Mouse (Mus musculus) cerebellum, postnatal 10 days (tissue): Measurements from ENCODE around the gene Zmpste24.
"Not testable (repeated sequence)": the region's sequence is repeated elsewhere in the genome, so short reads cannot be mapped to it uniquely, and the experiment has no call there.

Experiments used
- DNase-seq, 2 experiments: peaks; one replicate each; pipeline ENCODE4 v3.0.0; 2021; ENCODE audit warnings: mixed read lengths in 2 of 2

The Zmpste24 gene

GRCm38 (mm10) chr4:121097650-121098378 is at the start of gene Zmpste24:
Gene Zmpste24 (minus strand): TSS chr4:121098241.
- DNase-seq = peak; percentile 92 to 93

DNA sequence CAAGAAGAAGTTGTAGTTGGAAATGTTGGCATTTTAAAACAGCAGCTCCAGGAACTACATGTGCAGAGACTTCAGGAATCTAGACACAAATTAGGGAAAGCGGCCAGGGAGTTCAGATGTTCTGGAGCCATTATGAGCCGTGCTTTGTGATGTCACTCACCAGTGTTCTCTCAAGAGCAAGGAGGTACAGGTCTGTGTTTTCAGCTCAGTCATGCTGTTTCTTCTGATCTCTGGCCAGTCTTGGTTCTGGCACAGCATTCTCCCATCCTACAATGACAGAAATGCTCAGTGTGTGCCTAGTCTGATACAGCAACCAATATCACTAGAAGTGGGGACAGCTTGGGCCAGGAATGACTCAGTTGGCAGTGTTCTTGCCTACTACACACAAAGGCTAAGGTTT is 11.1 kb upstream of the Zmpste24 start, which contains the start of gene Tmco2:
Tmco2 (minus strand) TSS at position 101 of the 400 bp plus-strand sequence.
- DNase-seq = no peak

GRCm38 (mm10) chr4:121103304-121103703 is 5.3 kb upstream of the Zmpste24 start:
- DNase-seq = no peak

- no peak for DNase-seq
Measured at GRCm38 (mm10) chr4:121090211-121090610, 7.8 kb downstream of the Zmpste24 start.

DNA sequence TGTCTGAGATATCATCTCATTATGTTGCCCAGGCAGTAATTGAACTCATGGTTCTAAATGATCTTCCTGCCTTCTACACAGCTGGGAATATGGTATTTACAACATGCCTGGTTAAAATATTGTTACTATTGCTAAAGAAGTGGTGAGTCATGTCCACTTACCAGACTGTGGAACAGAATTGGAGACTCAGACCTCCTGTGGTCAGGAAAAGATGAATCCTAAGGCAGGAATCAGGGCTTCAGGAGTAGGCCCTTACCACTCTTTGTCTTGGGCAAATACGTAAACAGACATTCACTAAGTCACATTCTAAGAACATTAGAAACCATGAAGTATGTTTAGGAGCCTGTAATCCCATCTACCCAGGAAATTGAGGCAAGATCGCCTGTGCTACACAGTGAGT is 9.3 kb downstream of the Zmpste24 start:
- DNase-seq = no peak

GRCm38 (mm10) chr4:121084506-121084905 is 13.5 kb downstream of the Zmpste24 start:
- DNase-seq = no peak

GRCm38 (mm10) chr4:121080395-121080794 is 17.6 kb downstream of the Zmpste24 start:
- DNase-seq = no peak

DNA sequence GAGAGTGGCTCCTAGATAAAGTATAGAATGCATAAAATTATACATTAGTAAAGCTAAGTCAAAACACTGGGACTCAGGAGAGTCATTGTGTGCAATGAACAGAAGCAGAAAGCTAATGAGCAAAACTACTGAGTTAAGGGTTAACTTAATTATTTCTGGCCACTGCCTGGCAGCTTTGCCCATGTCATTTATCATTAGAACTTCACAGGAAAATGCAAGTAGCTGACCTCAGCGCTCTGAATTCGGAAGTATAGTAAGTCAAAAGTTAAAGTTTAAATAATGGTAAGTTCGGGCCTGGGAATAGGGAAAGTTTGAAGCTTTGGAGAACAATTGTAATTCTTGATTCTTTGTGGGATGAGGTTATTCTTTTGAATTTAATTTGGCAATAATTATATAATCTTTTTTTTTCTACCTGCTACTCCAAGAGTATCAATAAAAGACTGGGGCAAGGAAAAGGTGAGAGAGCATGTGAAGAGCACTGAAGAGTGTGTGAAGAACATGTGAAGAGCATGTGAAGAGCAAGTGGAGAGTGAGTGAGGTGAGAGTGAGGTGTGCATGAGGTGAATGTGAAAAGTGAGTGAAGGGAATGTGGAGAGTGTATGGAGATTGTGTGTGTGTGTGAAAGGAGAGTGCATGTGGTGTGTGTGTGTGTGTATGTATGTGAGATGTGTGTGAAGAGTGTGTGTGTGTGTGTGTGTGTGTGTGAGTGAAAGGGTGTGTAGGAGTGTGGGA is 20.0 kb downstream of the Zmpste24 start:
- DNase-seq = no peak

GRCm38 (mm10) chr4:121074250-121074649 is 23.8 kb downstream of the Zmpste24 start:
- no peak for DNase-seq

- no peak for DNase-seq
Measured at GRCm38 (mm10) chr4:121065336-121065735, 32.7 kb downstream of the Zmpste24 start.

- not testable (repeated sequence) for DNase-seq
Measured at GRCm38 (mm10) chr4:121059218-121059617, 38.8 kb downstream of the Zmpste24 start.

GRCm38 (mm10) chr4:121057032-121057431 is 41.0 kb downstream of the Zmpste24 start:
- DNase-seq = peak in 1 of 2 experiments; percentile 36

DNA sequence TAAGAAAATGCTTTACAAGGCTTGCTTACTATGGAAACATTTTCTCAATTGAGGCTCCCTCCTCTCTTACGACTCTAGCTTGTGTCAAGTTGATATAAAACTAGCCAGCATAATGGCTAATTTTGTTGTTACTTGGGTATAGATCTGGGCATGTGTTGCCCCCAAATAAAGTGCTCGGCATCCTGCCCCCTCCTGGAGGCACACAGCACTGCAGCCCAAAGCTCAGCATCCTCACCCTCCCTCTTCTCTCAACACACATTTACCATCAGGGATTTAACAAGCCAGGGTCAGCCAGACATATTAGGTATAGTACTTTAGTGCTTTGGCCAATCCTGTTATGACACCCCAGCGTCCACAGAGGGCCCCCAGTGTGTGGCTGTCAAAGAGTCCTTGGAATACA is 41.7 kb downstream of the Zmpste24 start:
- DNase-seq = peak; percentile 58 to 63

- peak; percentile 41 to 43 for DNase-seq
Measured at GRCm38 (mm10) chr4:121052454-121053323, 45.4 kb downstream of the Zmpste24 start.

DNA sequence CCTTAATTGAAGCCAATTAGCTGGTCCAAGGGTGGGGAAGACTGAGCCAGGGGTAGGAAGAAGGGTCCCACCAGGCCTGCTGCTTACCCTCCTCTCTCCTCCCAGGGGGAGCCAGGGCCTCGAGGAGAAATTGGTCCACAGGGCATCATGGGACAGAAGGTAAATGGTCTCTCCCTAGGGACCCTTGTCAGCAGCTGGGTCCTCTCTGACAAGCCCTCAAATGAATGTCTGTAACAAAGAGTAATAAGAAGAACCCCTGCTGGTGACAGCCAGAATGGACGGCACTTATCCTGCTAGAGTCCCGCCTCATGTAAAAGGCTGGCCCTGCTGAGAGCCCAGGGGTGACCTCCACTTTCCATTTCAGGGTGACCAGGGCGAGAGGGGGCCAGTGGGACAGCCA is 46.2 kb downstream of the Zmpste24 start:
- DNase-seq = no peak

GRCm38 (mm10) chr4:121042946-121043345 is 55.1 kb downstream of the Zmpste24 start:
- DNase-seq = no peak

DNA sequence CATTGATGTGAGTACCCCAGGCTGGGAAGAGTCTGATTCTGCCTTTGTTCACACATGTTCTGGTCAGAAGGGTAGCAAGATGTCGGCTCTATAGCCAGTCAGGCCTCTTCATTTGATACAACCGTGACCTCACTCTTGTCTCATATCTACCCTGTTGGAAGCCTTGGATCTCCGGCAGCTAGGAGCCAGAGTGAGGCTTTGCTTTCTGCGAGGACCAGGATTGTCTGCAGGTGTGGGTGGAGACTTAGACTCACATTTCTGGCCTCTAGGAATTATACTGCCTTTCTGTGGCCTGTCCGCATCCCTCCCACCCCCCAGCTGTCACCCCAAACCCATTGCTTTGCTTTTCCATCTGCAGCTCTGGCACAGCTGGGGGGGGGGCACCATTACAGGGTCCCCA is 55.6 kb downstream of the Zmpste24 start:
- DNase-seq = no peak

GRCm38 (mm10) chr4:121040897-121041671 is 57.0 kb downstream of the Zmpste24 start:
- DNase-seq = peak; percentile 78 to 80

DNA sequence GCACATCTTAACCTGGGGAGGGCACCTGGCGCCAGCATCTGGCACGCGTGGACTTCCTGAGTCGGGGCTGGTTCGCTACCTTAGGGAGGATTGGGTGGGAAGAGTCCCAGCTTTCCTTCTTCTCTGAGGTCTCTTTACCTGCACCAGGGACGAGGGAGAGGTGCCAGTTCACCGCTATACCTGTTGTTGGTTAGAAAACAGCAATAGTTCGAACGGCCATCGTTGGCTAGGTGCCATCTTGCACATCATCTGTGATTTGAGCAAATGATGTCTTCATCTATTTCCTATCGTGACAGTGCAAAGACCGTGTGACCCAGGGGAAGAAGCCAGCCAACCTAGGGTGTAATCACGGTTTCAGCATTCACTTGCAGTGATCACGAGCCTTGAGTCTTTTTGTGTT is 57.7 kb downstream of the Zmpste24 start:
- peak; percentile 46 to 55 for DNase-seq

DNA sequence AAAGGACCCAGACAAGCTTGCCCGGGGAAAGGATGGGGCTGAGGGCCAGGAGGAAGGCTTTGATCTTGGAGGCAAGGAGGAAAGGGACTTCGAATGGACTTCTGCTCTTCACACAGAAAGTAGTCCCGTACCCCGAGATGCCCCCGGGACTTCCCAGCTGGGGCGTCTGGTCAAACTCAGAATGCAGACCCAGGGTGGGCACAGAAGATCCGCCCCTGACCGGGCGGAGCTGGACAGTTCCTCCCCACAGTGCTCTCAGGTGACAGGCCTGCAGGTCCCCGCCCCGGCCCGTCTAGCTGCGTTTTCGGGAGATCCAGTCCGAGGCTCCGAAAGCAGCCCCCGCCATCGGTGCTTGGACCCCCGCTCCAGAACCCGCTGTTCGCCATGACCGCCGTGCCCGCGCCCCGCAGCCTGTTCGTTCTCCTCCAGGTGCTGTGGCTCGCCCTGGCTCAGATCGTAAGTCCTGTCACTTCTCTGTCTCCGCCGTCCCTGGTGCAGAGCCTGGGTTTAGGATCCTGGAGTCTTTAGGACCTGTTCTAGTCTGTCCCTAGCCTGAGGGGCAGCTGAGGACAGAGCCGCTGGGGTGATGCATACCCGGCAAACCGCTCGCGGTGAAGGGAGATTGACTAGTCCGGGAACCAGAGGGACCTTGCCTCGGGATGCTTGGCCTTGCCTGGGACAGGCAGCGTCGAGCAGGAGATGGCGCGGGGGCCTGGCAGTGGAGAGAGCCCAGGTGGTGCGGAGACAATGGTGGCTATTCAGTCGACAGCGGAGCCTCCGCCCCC is 58.5 kb downstream of the Zmpste24 start, which contains the start of gene Col9a2:
Col9a2 (plus strand) TSS at position 55 of the 785 bp plus-strand sequence.
- DNase-seq = peak; percentile 67 to 68

- no peak for DNase-seq
Measured at GRCm38 (mm10) chr4:121033006-121033405, 65.0 kb downstream of the Zmpste24 start.
